Mouse (Mus musculus) heart, postnatal 0 days (tissue): ENCODE results near the gene Pih1h3b.

Experiments
- CTCF ChIP-seq: IDR thresholded peaks from 2 replicates; pipeline ENCODE4 v1.5.1; 2016; ENCODE audit warnings: antibody characterized with exemption, control low read depth, low read depth
- EP300 ChIP-seq: IDR thresholded peaks from 2 replicates; pipeline ENCODE4 v1.6.1; 2016; ENCODE audit warnings: antibody characterized with exemption, low read depth

- TF ChIP-seq CTCF = no peak
- no peak for TF ChIP-seq EP300
Observed at GRCm38 (mm10) chrX:140082535-140082934, 19.9 kb downstream of the Pih1h3b start.
